Mouse (Mus musculus) ovary, postnatal 10 days (tissue): ENCODE measurements around the gene Tunar.

ENCODE experiments used
- DNase-seq: peaks from one replicate; pipeline ENCODE4 v3.0.0; 2022; ENCODE audit warnings: low spot score

Gene Tunar

DNA sequence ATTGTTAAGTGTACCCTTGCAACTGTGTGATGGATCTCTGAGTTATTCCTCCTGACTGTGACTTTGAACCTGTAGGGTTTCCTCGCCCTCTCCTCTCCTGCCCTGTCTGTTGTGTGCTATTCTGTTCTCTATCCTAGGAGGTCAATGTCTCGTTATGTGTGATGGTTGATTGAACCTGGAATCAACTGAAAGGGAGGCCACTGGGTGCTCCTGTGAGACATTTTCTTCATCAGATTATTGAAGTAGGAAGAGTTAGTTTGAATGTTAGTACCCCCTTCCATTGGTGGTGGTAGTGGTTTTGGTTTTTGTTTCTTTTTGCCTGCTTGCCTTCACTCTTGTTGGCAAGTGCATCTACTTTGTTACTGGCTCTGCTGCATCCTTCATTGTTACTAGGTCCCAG is at the start of gene Tunar:
Gene Tunar (plus strand): TSS at position 301 of the 400 bp plus-strand sequence.
- no peak for DNase-seq

DNA sequence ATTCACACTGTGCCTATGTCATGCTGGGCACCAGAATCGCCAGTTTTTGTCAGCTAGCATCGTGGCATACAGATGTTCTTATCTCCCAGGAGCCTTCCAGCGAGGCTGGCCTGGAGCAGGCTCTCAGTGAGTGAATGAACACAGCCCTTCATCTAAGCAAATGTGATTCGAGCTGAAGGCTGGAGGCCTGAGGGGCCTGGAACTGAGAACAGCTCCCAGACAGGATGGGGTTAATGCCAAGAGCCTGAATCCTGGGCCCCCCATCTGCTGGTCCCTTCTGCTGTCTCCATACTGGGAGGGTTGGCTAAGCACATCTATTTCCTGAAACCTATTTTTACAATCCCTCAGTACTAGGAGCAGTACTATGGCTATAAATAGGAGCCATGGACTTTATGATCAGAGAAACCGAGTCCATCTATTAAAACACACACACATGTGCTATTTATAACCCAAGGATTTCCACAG is 21.1 kb upstream of the Tunar start:
- no peak for DNase-seq

DNA sequence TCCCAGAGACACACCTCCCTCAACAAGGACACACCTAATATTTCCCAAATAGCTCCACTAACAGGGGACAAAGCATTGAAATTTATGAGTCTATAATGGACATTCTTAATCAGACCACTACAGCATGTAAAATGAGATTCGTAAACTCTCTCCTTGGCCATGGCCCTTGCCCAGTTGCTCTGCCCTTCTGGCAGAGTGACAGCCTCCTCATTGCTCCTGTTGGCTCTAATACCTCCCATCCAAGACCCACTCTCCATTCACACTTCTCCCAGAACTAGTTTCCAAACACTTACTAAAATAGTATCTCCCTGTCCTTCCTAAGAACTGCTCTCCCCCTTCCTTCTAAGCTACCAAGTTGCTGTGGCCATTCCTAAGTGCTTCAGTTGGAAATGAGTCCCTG is 19.3 kb upstream of the Tunar start:
- DNase-seq = no peak

DNA sequence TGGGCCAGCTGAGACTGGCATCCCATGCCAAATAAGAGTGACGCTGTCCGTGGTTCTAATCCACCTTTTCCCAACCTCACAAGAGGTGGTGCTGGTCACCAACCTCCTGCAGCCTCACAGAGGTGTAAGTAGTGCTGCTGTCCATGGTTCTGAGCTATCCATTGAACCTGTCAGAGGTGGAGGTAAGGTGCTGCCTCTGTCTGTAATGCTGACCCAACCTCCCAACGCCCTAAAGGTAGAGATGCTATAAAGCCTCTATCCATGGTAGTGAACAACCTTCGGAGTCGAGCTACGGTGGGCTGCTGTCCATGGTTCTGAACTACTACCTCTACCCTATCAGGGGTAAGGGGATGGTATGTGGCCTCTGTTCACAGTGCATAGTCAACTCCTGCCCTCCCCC is 11.5 kb upstream of the Tunar start:
- no peak for DNase-seq

DNA sequence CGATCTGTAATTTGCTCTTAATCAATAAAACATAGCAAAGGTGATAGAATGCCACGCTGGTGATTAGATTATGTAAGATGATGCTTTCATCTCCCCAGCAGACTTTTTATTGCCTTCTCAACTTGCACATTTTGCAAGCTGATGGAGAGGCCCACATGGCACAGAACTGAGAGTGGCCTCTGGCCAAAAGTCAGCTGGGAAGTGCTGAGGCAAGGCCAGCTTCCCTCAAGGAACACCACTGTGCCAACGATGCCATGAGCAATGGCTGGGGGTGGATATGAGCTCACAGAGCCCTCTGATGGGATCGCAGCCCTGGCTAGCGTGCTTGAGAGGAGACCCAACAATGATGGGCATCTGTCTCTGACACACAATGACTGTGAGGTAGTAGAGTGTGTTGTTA is 6.6 kb upstream of the Tunar start:
- DNase-seq = no peak

DNA sequence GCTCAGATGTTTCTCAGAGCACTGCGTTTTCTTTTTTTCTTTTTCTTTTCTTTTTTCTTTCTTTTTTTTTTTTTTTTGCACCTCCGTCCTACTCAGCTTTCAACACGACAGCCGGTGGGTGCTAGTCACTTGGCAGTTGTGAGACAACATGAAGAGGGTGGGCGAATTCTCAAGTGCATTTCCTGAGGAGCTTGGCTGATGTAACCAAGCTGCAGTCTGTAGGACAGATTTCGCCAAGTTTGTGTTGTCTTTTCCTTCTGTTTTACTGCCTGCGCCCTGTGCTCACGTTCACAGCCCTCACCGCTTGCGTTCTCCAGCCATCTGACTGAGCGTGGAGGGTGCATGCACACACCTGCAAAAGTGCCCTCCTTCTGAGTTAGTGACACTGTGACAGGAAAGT is 5.3 kb upstream of the Tunar start:
- no peak for DNase-seq

GRCm38 (mm10) chr12:105336094-105336420 is 2.4 kb downstream of the Tunar start:
- DNase-seq = no peak

GRCm38 (mm10) chr12:105336421-105337289 is 3.0 kb downstream of the Tunar start:
- no peak for DNase-seq

- DNase-seq = no peak
Measured at GRCm38 (mm10) chr12:105337290-105338005, 3.8 kb downstream of the Tunar start.

DNA sequence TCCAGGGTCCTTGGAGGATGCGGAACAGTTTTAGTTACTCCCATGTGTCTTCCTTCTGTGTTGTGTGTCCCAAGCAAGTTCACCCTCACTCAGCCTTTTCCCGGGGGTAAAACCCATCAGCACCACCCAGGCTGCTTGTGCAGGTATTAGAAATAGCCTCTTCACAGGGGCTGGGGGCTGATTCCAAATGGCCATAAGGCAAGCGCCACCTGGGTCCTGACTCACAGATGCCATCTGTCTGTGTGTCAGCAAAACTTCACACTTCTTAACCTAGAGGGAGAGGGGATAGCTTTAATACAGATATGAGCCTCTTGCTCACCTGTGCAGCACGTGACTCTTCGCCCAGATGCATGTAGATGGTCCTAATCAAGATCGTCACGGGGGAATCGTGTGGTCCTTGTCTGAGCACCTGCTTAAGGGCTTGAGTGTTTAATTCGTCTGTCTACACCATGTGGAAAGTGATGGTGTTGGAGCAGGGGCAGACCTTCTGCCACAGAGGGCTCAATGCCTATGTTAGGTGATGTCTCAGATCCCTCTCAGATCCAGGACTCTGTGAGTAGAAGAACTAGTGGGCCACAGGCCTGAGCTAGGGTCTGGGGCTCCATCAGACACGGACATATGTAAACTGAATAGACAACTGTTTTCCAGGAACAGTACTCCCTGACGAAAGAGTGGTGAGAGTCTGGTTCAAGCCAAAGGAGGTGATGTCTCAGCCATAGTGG is 4.7 kb downstream of the Tunar start:
- no peak for DNase-seq

DNA sequence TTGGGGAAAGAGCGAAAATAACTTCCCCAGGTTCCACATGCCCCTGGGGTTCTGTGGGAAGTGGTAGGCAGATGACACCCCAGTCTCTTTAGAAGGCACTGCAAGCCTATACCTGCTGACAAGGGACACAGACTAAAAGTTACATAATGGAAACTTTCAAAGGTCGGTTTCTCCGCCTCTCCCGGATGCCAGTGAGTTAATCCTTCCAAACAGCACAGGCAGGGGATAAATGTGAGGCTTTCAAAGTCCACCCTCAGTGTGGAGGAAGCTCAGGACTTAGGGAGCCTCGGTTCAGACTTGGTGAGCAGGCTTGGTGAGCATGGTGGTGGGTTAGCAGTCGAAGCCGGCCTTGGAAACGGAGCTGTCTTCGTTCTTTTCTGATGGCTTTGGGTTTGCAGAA is 7.9 kb downstream of the Tunar start:
- no peak for DNase-seq

GRCm38 (mm10) chr12:105344460-105344859 is 10.8 kb downstream of the Tunar start:
- DNase-seq = no peak

DNA sequence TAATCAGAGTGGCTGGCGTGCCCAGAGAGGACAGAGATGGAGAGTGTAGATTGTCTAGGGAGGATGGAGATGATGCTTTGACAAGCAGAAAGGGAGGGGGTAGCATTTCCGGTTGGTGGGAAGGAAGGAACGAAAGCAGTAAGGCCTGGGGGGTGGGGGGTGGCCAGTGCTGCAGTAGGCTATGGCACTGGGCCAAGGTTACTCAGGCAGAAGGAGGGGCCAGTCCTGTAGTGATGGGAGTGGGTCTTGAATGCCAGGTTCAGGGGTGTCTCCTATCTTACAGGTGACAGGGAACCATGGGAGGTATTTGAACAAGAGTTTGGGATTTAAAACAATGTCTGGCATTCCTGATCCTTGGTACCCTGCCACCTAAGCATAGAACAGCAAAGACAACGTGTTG is 13.2 kb downstream of the Tunar start:
- no peak for DNase-seq

DNA sequence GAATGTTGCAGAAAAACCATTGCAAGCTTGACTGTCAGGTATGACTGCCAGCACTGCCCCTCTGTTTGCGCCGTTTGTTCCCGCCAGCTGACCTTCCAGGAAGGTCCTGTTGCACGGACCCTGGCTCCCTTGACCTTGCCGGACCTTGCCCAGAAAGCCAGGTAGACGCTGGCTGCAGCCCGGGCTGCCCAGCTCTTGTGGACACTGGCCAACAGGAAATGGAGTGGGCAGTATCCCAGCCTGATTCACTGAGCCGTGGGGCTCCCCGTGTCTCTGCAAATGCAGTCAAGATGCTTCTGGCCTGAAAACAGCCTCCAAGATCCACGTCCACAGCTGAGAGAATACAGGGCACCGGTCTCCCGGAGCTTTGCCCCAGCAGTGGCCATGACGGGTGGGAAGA is 13.6 kb downstream of the Tunar start:
- no peak for DNase-seq

DNA sequence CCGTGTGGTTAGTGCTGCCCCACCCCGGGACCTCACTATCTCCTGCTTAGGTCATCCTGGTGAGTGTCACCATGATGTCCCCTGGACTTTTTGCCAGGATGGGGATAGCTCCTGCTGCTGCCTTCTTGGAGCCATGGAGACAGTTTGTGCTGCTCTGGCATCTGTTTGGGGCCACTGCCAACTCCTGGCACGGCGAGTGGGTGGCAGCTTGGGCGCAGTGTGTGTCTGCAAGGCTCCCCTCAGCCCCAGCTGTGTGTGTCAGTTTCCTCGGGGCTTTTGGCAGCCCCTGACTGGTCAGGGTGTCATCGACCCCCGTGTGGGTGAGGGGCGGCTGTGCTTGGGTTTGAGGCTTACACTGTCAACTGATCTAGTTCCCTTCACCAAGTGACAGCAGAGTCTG is 20.6 kb downstream of the Tunar start:
- no peak for DNase-seq

DNA sequence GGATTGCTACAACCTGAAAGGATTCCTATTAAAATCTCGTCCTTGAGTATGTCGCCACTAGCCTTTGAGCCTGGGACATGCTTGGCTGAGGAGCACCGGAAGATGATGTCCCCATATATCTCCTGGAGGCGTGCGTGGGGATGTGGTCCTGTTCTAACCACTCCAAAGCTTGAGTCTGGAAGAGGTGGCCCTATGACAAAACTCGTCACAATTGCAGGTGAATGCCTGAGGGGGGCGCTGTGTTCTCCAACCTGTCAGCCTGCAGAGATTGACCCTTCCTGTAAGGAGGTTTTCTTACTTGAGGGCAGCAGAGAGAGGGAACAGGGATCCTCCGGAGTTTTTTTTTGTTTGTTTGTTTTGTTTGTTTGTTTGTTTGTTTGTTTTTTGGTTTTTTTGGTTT is 21.1 kb downstream of the Tunar start:
- DNase-seq = no peak

DNA sequence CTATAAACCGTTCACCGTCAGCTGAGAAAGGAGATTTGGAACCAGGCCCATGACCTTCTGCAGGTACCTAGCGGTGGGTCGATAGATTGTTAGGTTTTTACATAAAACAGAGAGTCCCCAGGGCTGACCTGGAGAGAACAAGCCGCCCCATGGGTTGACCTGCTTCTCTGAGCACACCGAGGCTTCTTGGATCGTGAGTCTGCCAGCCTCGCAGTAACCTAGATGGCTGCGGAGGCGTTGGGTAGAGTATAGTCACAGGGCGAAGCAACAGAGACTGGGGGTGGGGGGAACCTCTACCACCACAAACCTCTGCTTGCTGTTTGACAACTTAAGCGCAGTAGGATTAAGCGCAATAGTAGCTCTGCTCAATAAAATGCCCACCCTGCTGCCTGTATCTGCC is 23.1 kb downstream of the Tunar start:
- DNase-seq = no peak

DNA sequence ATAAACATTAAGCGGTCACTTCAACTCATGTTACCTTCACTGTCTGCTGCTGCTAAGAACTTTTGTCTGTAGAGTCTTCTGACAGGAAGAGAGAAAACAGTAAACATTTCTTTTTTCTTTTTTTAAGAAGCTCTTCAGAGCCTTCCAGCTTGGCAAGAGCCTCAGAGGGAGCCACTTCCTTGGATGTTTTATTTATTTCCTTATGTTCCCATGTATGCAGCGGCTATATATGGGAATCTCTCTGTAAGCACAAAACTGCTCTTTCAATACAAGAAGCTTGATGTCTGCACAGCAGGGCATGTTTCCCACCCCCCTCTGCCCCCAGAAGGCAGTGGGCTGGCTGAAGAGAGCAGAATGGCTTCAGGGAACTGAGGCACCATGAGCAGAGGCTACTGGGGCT is 30.0 kb downstream of the Tunar start:
- DNase-seq = no peak

DNA sequence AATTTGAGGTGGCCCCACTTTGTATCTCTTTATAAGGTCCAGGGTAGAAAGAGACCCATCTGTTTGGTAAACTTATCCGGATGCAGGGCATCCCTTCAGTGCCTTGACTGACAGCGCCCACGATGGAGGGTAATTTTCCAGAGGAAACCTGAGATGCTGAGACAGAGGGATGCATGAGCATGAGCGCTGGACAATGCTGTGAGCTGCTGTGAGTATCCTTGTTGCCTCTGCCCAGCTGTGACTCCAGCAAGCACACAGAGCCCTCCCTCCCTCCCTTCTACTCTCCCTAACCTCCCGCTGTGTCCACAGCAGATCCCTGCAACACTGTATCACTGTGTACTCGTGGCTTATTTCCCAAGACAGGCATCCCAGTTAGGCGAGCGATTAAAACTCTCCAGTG is 40.9 kb downstream of the Tunar start:
- DNase-seq = no peak

- no peak for DNase-seq
Measured at GRCm38 (mm10) chr12:105376976-105377375, 43.3 kb downstream of the Tunar start.

GRCm38 (mm10) chr12:105382733-105383132 is 49.1 kb downstream of the Tunar start:
- DNase-seq = no peak

DNA sequence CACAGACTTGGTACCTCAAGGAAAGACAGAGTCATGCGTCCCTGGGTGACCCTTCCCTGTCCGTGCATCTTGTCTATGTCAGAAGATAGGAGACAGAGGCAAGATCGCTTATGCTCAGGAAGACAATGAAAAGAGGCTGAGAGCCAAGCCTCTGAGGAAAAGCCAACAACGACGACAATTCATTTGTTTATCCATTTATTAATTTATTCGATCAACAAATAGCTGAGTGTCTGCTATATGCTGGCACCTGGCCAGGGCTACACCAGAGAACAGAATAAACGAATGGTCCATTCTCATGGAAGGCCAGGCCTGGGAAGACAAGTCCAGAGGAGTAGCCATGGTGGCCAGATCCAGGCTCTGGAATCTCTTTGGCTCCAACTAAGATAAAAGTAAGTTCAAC is 61.0 kb downstream of the Tunar start:
- no peak for DNase-seq

- DNase-seq = no peak
Measured at GRCm38 (mm10) chr12:105398172-105398571, 64.5 kb downstream of the Tunar start.
